12 mouse cellular contexts compared by ENCODE assay signal in the genomic region with DNA sequence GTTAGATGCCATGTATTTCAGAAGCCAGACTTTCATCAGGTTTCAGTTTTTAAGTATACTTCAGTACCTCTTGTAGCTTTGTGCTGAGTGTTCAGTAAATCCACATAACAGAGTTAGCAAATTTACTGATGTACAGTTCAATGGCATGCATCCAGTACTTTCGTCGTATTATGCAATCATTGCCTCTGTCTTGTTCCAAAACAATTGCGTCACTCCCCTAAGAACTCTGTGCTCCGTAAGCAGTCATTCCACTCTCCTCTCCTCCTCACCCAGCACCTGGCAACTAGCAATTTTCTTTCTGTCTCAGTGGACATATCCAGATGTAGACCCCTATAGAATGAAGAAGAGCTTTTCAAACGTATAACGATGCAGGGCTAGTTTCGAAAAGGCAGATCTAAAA.
DNase-seq lines count a peak whose midpoint lies in the region; ATAC-seq and TF ChIP-seq lines count a peak whose summit lies in the region.
"Had no signal": no experiment of that assay in that cellular context is flagged by ENCODE, and none has a peak within 500 bp of the region (broad histone marks: within the 10 kb centered on the region; RNA-seq: fewer than 3 reads in every experiment).

No protein-coding gene starts in this region.

- DNase-seq in kidney, adult 2 months = peak; percentile 47
- peak; percentile 22 for DNase-seq in 3T3-L1 (ENCODE audit: low read depth, low spot score)
- peak; percentile 64 for DNase-seq in adipocyte (ENCODE audit: low spot score)
- DNase-seq in lung, adult 18-20 months = peak; percentile 47 to 85
- DNase-seq in spleen, postnatal 10 days (ENCODE audit: low spot score in 2 of 2) = no peak
- DNase-seq in layer of hippocampus, postnatal 25 days (ENCODE audit: extremely low spot score in 1 of 2, low spot score in 1 of 2) = no peak
- DNase-seq in left cerebral cortex, postnatal 4 days = no peak
- DNase-seq: right cerebral cortex, postnatal 4 days; thymus, postnatal 25 days had no signal

- no peaks in the 10 kb centered on the region for H3K36me3 ChIP-seq in kidney, adult 2 months (ENCODE audit: control insufficient read depth, insufficient read depth, low read length)
- H3K36me3 ChIP-seq in kidney, embryonic 14.5 days (ENCODE audit: control insufficient read depth, insufficient read depth, low read length) = no peaks in the 10 kb centered on the region
- H3K36me3 ChIP-seq: forebrain, embryonic 10.5 days had no signal

- no peaks in the 10 kb centered on the region for H3K9me3 ChIP-seq in kidney, embryonic 14.5 days (ENCODE audit: control insufficient read depth, low read length)
- H3K9me3 ChIP-seq: forebrain, embryonic 10.5 days; megakaryocyte, embryonic 14.5 days had no signal

- H3K4me2 ChIP-seq in kidney, embryonic 14.5 days (replicated peaks; ENCODE audit: low read depth, low read length) = no peak overlapping the region

- 61% methylated on average over 7 of the region's 7 CpGs for WGBS in kidney, adult 2 months
- 71% methylated on average over 7 of the region's 7 CpGs for WGBS in kidney, embryonic 14.5 days

- no peak overlapping the region for H3K4me3 ChIP-seq in kidney, adult 2 months (ENCODE audit: insufficient read depth, low read depth, low read length)
- no peak overlapping the region for H3K4me3 ChIP-seq in kidney, embryonic 14.5 days (ENCODE audit: low read length)
- H3K4me3 ChIP-seq: forebrain, embryonic 10.5 days; megakaryocyte, embryonic 14.5 days had no signal

- H3K27me3 ChIP-seq in kidney, adult 2 months (replicated peaks; ENCODE audit: control insufficient read depth, insufficient read depth, low read length) = no peaks in the 10 kb centered on the region
- H3K27me3 ChIP-seq in kidney, embryonic 14.5 days (ENCODE audit: control insufficient read depth, insufficient read depth, low read length) = no peaks in the 10 kb centered on the region
- H3K27me3 ChIP-seq: megakaryocyte, embryonic 14.5 days had no signal

- TF ChIP-seq CTCF in kidney, adult 2 months (conservative IDR thresholded peaks at IDR 0.05; ENCODE audit: insufficient read depth, insufficient read length, low read depth, low read length) = no peak

- H3K4me1 ChIP-seq in kidney, adult 2 months (ENCODE audit: control insufficient read depth, insufficient read depth, low read length) = no peaks in the 10 kb centered on the region
- no peaks in the 10 kb centered on the region for H3K4me1 ChIP-seq in kidney, embryonic 14.5 days (ENCODE audit: control insufficient read depth, insufficient read depth, low read length)
- H3K4me1 ChIP-seq: forebrain, embryonic 10.5 days; megakaryocyte, embryonic 14.5 days had no signal

- ATAC-seq in kidney, embryonic 14.5 days (ENCODE audit: low FRiP score, low TSS enrichment) = no peak

- H3K27ac ChIP-seq in kidney, adult 2 months (ENCODE audit: insufficient read depth, low read depth, low read length) = no peak overlapping the region
- no peak overlapping the region for H3K27ac ChIP-seq in kidney, embryonic 14.5 days (ENCODE audit: low read depth, low read length)
- H3K27ac ChIP-seq: forebrain, embryonic 10.5 days had no signal

- no peak overlapping the region for H3K9ac ChIP-seq in kidney, embryonic 14.5 days (ENCODE audit: low read depth, low read length)

- intact Hi-C loops in left cerebral cortex, postnatal 4 days (cut with DNase I) = no loop called here

- no peak for TF ChIP-seq POLR2A in kidney, adult 2 months (IDR thresholded peaks at IDR 0.05; ENCODE audit: low read depth, low read length)

Comparison
In these comparisons a context has a peak if more than half of its experiments do, and no peak if none do; other contexts are left out.
1. DNase-seq: peak in kidney, adult 2 months (single experiment), 3T3-L1 (single experiment), adipocyte (single experiment) and lung, adult 18-20 months (2 of 2); none in spleen, postnatal 10 days (0 of 2), layer of hippocampus, postnatal 25 days (0 of 2) and left cerebral cortex, postnatal 4 days (single experiment).